Mouse (Mus musculus) urinary bladder, postnatal 4 days (tissue): Measurements from ENCODE around the gene Kcnj15.

Experiments used
- DNase-seq, 2 experiments: peaks; one replicate each; pipeline ENCODE4 v3.0.0; 2021 to 2022; ENCODE audit warnings: low spot score in 2 of 2

Gene Kcnj15

DNA sequence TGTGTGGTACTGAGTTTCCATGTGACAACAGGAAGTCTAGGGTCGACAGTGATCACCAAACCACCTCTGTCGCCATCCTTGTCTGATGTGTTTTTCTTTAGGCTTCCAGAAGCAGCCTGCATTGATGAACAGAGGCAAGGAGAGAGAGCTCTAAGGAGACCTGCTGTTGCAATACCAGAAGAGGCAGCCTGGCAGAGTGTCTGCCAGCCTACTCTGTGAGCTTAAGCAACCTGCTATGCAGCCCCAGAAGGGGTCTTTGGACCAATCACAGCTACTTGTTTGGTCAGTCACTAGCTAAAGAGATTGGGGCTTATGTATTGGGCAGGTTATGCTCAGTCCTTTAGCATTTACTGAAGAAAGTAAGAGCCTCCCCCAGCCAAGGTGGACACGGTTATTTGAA is 11.9 kb upstream of the Kcnj15 start:
- DNase-seq: no peak

DNA sequence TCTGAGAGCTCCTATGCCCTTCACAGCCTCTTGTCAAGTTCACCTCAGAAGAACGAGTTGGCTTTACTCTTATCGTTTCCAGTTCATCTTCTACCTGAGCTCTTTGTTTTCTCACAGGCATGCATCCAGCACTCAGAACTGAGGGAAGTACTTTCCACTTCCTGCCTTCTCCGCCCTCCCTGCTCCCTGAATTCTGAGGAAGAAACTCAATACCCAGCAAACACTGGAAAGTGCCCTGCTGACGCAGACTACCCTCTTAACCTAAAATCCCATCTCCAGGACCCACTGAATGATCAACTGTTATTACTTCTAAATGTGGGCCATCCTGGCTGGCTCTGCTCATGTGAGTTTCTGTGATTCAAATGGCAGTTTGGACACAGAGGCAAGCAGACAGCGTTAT is 8.7 kb upstream of the Kcnj15 start:
- no peak for DNase-seq

DNA sequence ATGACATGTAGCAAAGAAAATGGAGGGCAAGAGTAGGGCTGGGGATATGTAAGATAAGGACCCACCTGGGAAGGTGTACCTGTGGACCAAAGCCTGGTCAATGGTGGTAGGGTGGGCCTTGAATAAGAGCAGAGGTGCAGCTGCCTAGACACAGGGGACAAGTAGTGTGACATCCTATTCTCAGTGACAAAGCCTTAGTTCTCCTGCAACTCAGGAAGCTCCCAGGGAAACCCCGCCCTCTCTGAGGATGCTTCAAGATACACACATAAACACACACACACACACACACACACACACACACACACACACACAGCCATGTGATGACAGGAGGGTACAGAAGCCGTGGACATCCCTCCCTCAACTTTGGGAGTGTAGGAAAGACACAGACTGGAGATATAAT is 710 bp upstream of the Kcnj15 start:
- no peak for DNase-seq

DNA sequence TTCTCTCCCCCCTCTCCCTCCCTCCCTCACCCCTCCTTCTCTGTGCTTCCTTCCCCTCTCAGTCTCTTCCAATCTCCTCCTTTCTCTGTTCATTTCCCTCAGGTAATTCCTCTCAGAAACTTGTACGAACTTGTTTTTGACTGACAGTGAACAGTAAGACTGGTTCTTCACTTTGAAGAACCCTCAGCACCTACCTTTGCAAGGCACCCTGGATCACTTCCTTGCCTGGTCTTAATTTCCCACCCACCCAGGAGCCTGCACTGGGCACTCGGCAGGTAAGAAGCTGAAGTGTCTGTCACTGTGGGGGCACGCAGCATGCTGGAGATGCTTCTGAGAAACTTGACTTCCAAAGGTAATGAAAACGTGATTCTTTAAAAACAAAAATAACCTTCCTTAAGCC is 742 bp downstream of the Kcnj15 start:
- DNase-seq: no peak

DNA sequence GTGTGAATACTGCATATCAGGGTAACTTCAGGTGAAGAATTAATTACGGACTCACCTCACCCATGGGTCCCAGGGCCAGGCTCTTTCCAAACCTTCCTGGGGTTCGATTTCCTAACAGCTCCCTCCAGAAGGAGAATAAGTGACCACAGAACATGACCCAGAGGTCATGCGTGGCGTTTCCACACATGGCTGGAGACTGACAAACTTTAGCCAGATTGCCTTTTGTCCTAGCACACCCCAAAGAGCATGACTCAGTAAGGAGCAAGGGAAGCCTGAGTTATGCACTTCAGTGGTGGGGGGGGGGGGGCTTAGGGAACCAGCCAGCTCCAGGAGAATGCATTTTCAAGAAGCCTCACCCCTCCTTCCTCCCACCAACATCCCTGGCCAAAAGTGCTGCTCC is 2.1 kb downstream of the Kcnj15 start:
- DNase-seq: no peak

DNA sequence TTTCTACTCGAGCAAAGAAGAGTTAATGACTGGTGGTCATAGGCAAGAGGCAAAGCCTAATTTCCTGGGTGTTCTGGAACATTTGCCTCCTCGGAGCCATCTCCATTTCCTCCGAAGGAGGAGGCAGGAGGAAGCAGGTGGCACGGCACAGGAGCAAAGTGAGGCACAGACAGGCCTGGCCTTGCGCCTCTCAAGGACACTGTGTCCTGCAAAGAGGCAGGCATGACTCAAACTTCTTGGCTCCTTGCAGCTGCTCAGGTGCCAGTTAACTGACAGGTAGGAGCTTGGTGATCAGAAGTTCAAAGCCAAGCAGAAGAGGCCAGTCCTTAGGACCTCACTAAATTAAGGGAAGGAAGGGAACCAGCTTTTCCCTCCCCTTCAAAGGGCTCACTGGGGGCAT is 3.3 kb downstream of the Kcnj15 start:
- no peak for DNase-seq

DNA sequence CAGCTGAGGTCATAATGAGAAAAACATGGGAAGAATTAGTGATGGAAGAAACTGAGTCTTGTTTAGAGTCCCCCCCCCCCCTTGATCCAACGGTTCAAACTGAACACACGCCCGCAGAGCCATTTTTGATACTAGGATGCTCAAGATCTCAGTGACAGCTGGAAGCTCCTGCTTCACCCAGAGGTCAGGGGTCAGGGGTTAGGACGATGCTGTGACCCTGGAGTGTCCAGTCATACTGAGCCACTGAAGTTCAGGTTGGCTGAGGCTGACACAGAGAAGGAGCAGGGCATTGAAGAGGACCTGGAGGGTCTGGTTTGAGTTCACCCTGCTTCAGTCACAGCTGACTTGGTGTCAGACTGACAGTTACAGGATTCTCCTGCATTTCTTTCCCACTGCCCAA is 4.4 kb downstream of the Kcnj15 start:
- DNase-seq: no peak

DNA sequence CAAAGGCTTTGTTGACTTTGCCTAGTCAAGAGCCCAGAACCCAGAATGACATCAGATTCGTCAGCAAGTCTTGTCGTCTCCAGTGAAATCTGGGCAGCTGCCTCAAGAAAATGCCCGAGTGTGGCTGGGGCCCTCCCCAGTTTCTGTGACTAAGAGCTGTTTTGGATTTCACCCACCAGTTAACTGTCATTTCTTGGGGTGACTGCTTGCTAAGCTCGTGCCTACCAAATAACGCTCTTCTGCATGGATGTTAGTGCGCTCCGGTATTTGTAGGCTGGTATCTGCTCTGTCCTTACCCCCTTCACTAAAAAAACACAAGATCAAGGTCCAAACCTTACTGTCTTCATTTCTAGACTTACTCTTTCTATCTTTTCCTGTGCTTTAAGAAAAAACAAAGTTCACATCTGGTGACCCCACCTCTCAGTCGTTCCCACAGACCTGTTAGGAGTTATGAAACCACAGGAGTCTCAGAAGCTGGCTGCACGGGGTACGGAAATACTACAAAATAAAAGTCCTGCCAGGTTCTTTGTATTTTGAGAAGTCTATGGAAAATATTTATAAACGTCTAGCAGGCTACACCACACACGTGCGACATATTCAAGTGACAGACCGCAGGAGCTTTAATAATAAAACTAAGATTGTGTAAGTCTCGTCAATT is 5.5 kb downstream of the Kcnj15 start:
- DNase-seq: no peak

DNA sequence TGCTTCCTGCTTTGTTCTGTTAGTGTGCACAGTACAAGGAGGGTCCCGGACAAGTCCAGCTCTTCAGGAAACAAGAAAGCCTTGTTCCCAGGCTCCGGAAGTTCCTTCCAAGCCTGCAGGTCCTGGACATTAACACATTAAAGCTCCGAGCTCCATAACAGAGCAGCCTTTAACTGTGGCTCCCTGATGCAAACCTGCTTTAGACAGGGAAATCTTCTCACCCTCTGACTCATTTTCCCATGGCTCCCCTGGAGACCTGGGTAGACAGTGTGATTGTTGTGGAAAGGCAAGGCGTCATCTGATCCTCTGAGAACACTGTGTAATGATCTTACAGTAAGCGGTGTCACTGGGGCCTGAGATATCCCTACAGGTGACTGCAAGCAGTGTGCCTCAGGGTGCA is 7.0 kb downstream of the Kcnj15 start:
- no peak for DNase-seq

DNA sequence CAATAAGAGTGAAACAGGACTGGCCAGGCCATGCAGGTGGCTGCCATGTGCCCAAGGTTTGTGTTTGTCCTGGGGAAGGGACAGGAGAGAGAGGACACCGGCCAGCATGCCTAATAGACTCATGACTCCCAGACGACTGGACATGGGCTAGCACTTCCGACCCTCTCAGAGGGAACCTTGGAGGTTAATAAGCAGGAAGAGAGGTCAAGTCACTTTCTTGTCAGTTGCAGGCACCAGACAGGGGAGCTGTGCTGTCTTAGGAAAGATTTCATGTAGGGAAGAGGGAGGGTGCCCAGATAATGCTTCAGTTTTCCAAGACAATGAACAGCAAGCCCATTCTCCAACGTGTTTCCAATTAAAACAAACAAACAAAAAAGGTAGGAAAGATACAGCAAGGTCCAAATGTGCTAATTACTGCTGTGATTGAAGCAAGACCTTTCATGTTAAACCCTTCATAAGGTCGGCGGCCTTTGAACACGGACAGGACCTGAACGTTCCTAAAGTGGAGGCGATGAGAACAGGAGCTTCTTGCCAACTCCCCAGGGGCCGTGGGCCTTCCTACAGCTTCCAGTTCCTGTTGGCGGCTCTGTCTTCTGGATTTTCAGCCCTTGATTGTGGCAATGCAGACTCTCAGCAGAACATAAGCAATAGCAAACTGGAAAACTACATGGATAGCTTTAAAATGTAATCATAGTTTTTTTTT is 10.3 kb downstream of the Kcnj15 start:
- no peak for DNase-seq

DNA sequence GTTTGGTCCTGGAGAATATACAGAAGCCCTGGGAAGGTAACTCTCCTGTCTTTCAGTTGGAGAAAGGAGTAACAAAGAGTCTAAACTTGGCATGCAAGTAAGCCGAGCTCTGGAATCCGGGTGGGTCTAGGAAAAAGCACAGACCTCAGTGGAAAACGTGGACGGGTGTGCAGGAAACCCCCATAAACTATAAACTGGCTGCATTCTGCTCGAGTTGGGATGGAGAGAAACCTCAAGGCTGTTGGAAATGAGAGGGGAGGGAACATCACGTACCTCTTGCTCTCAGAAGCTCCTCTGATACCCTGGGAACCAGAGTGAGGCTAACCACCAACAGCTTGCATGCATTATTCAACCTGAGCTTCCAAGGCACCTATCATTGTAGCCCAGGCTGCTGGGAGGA is 12.3 kb downstream of the Kcnj15 start:
- no peak for DNase-seq

DNA sequence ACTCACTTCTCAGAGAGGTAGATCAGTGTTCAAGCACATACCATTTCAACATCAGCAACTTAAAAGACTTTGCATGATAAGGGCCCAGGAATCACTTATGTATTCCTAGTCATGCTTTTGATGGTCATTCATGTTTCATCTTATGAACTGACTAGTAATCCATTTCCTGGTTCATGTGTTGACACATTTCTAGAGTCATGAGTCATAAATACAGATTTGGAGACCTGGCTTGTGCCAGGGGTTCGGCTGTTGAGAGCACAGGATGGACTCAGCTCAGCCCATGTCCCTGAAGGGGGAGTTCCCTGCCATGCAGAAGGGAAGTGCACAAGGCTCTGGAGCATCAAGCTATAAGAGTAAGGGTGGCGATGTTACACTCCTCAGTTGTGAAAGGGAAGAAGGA is 15.7 kb downstream of the Kcnj15 start:
- no peak for DNase-seq

DNA sequence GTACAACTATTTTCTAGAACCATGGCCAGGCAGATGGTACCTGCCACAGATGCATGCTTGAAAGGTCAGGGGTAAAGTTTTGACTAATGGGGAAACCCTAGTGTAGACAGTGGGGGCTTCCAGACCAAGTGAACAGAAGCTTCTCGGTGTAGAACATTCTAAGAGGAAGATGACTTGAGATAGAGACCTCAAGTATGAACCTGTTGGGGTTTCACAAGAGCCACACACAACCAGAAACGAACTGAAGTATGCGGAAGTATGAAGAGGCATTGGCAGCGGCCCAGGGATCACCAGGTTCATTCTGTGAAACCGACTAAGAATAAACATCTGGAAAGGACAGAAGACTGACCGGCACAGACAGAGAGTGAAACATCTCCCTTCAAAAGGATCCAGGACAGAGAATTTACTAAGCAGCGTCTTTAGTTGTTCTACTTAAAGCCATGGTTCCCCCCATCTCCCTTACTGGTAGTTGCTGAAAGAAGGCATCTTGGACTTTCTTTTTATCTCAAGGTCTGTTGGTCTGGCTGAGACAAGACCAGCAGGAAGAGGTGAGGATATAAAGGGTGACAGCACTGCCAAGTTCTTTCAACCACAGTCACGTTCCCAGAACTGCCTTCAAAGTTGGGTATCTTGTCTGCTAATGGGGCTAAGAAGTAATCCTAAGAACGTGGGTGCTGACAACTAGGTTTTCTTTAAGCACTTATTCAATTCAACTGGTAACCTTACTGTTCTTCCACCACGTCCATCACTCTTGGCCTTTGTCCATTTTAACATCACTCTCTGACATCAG is 18.6 kb downstream of the Kcnj15 start:
- no peak for DNase-seq

DNA sequence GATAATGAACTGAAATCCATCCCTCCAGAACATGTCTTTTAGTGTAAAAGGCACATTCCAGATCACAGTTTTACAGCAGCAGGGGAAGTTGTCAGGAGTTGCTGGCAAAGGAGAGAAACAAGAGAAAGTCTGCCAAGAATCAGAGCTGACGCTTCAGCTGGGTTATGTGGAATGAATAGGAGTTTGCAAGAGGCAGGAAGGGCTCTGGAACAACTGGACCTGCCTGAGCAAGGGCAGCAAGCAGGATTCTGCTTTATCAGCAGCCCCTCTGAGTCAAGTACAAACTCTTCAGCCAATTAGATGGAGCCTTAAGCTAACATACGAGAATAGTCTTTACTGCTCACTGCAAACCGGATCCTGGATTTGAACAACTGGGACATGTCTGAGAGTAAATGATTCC is 21.7 kb downstream of the Kcnj15 start:
- no peak for DNase-seq

DNA sequence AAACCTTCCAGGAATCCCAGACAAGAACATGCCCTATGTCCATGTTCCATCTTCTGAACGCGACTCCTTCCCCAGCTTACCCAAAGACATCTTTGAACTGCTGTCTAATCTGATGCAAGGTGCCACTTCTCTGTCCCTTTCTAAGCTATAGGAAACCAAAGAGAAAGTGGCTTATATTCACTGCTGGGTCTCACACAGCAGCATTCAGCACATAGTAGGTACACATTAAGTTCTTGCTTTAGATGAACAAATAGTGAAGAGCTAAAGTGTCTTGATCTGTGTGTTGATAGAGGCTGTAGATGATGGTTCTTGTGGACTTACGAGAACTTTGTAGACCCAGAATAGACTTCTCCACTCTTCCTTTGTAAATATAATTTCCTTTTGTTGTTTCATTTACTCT is 23.0 kb downstream of the Kcnj15 start:
- no peak for DNase-seq

DNA sequence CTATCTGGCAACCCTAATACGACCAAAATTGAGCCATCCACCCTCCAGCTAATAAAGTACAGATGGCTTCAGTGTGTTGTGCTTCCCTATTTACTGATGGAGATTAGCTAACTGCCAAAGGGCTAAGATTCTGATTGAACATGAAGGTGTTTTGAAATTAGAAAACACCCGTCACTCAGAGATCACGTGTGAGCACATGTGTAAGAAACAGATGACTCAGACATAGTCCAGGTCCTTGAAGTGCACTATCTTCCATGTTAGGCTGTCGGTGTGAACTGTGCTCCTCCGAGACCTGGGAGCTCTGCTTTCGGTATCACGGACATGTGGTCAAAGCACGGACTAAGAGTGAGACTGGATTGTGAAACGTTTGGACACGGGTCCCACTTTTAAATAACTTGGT is 26.0 kb downstream of the Kcnj15 start:
- no peak for DNase-seq

DNA sequence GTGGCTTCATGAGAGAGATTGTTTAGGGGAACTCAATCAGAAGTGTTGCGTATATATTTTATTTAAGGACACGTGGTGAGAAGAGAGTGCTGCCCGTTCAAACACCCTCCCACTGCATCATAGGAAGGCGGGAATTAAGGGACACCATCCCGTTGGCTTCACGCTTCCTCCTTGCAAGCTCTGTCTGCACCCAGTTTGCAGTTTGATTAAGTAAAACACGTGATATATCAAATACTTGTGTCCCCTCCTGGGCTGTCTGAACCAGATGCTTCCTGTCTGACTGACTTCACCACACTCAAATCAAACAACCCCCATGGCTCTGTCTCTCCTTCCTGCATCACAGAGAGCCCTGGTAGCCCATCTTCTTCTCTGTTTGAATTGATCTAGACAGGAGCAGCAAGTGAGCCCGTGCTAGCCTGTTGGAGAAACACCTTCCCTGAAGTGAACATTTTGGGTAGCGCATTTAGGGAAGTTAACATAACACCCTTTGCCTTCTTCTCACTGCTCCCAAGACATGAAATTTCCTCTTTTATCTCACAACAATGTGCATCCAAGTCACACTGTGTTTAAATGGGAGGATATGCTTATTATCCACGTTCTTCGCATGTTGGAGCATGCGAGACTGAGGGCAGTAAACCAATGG is 26.8 kb downstream of the Kcnj15 start:
- DNase-seq: no peak

DNA sequence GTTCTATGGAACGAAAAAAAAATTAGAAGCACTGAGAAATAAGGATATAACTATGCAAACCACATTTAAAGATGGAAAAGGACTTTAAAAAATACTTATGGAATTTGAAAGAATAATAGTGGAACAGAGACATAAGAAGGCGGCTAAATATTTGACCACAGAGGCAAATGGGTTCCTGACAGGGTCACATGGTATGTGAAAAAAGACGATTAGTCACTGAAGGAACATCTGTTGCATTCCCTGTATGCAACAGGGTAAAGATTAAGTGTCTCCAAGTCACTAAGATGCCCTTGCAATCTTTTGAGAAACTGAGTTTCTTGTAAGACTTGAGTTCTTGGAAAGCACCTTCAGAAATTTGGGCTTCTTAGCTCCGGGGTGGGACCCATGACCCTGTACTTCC is 27.7 kb downstream of the Kcnj15 start:
- DNase-seq: no peak

DNA sequence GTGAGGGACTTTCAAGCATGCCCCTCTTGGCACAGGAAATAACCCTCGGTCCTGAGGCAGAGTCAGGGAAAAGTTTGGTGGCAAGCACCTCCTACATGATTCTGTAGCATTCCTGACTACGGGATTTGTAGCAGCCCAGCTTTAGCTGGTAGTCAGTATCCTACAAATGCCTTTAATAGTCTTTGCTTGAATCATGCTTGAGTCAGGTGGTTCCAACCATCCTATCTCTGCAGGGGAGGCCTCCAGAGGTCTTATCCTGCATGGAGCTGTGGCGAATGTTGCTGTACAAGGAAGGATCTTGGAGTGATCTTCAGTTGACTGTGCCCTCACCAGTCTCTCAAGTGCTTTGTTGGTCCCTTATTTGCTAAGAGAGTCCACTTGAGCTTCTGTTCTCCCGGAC is 28.4 kb downstream of the Kcnj15 start:
- no peak for DNase-seq

DNA sequence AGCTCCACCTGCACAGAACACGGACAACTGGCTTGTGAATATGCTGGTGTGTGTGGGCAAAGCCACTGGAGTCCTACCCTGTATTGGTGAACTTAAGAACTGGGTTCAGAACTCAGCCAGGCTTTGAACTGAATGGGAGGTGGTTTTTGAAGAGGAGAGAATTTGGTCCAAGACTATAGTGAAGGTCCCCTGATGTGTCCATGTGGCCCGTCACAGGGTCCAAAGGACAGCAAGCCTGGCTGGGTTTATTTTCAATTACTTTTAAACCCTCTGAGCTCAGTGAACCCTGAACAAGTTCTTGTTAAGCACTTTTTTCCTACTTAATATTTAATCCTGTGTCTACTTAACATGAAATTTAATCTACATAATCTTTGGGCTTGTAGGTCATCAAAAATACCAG is 30.3 kb downstream of the Kcnj15 start:
- no peak for DNase-seq

DNA sequence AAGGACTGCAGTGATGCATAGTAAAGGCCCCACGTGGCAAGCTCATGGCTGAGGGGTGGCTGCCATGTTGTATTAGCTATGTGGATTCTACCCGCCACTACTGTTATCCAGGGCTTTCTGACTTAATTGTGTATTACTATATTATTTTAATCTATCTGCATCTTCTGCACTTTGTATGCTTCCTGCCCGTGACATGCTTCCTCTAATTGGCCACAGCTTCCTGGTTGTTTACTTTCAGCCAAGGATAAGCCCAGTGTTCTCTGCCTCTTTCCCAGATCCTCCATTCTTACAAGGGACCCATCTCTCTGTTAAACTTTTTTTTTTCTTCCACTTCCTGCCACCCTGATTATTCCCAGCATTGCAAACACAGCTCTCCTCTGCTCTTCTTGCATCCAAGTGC is 32.0 kb downstream of the Kcnj15 start:
- no peak for DNase-seq

DNA sequence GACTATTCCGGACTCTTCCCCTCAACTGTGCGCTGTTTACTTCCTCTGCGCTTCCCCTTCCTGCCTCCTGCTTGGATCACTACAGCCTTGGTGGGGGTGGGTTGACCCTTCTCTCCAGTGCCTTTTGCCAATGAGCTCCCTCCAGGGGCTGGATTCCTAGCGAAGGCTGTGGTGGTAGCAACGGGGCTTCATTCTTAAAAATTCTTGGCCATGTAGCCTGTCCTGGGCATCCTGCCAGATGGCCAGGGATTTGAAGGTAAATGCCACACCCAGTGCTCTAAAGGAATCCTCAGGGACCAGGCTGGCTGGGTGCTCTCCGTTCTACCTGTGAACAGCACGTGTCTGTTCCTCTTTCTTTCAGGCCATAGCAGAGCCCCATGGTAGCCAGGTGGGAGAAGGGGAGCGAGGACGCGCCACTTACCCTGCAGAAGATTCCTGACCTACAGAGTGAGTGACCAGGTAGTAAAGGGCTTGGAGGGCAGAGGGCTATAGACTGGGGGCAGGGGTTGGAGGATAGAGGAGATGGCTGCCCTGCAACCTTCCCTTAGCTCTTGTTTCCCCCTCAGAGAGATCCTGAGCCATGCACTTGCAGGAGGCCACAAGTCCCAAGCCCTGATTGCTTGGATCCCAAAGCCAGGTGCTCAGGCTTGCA is 34.2 kb downstream of the Kcnj15 start:
- DNase-seq: no peak
